Mouse (Mus musculus): ENCODE results near the gene Glipr1.
"Not testable (repeated sequence)": the region's sequence is repeated elsewhere in the genome, so short reads cannot be mapped to it uniquely, and the experiment has no call there.

Gene Glipr1

GRCm38 (mm10) chr10:112002544-112003215 is at the start of gene Glipr1:
TSS of gene Glipr1 (minus strand) at chr10:112002631.
- no peak for DNase-seq (ENCODE audit: low spot score in 2 of 2)

GRCm38 (mm10) chr10:112051956-112052355 is 49.5 kb upstream of the Glipr1 start:
- not testable (repeated sequence) for DNase-seq (ENCODE audit: low spot score in 2 of 2)

- DNase-seq (ENCODE audit: low spot score in 2 of 2) = no peak
These were observed 48.8 kb upstream of the Glipr1 start for GRCm38 (mm10) chr10:112051220-112051619.

- DNase-seq (ENCODE audit: low spot score in 2 of 2) = not testable (repeated sequence)
These were observed 41.9 kb upstream of the Glipr1 start for GRCm38 (mm10) chr10:112044283-112044682.

GRCm38 (mm10) chr10:112043523-112043922 is 41.1 kb upstream of the Glipr1 start:
- DNase-seq (ENCODE audit: low spot score in 2 of 2) = not testable (repeated sequence)

GRCm38 (mm10) chr10:112028689-112029088 is 26.3 kb upstream of the Glipr1 start:
- not testable (repeated sequence) for DNase-seq (ENCODE audit: low spot score in 2 of 2)

- no peak for DNase-seq (ENCODE audit: low spot score in 2 of 2)
These were observed 21.2 kb upstream of the Glipr1 start for GRCm38 (mm10) chr10:112023585-112023984.

- not testable (repeated sequence) for DNase-seq (ENCODE audit: low spot score in 2 of 2)
These were observed 7.1 kb upstream of the Glipr1 start for GRCm38 (mm10) chr10:112009511-112009910.

- no peak for DNase-seq (ENCODE audit: low spot score in 2 of 2)
These were observed 493 bp downstream of the Glipr1 start for GRCm38 (mm10) chr10:112001756-112002520.

- no peak for DNase-seq (ENCODE audit: low spot score in 2 of 2)
These were observed 1.1 kb downstream of the Glipr1 start for GRCm38 (mm10) chr10:112001350-112001749.

GRCm38 (mm10) chr10:112000568-112000967 is 1.9 kb downstream of the Glipr1 start:
- no peak for DNase-seq (ENCODE audit: low spot score in 2 of 2)

- DNase-seq (ENCODE audit: low spot score in 2 of 2) = no peak
These were observed 2.7 kb downstream of the Glipr1 start for GRCm38 (mm10) chr10:111999765-112000164.

- DNase-seq (ENCODE audit: low spot score in 2 of 2) = no peak
These were observed 4.8 kb downstream of the Glipr1 start for GRCm38 (mm10) chr10:111997671-111998070.

GRCm38 (mm10) chr10:111996911-111997347 is 5.5 kb downstream of the Glipr1 start:
- no peak for DNase-seq (ENCODE audit: low spot score in 2 of 2)

GRCm38 (mm10) chr10:111996549-111996904 is 5.9 kb downstream of the Glipr1 start:
- no peak for DNase-seq (ENCODE audit: low spot score in 2 of 2)

GRCm38 (mm10) chr10:111995803-111996548 is 6.5 kb downstream of the Glipr1 start:
- no peak for DNase-seq (ENCODE audit: low spot score in 2 of 2)

- DNase-seq (ENCODE audit: low spot score in 2 of 2) = no peak
These were observed 16.0 kb downstream of the Glipr1 start for GRCm38 (mm10) chr10:111986453-111986852.

GRCm38 (mm10) chr10:111983070-111983469 is 19.4 kb downstream of the Glipr1 start:
- DNase-seq (ENCODE audit: low spot score in 2 of 2) = no peak

GRCm38 (mm10) chr10:111977584-111977983 is 24.8 kb downstream of the Glipr1 start:
- DNase-seq (ENCODE audit: low spot score in 2 of 2) = peak; percentile 15 to 63

- DNase-seq (ENCODE audit: low spot score in 2 of 2) = peak; percentile 73 to 83
These were observed 29.7 kb downstream of the Glipr1 start, which contains the start of gene Krr1 for GRCm38 (mm10) chr10:111972542-111973361. TSS of gene Krr1 (plus strand) at chr10:111972664.

- no peak for DNase-seq (ENCODE audit: low spot score in 2 of 2)
These were observed 30.5 kb downstream of the Glipr1 start for GRCm38 (mm10) chr10:111971929-111972328.
